Mouse (Mus musculus) limb, embryonic 11.5 days (tissue): ENCODE data around the gene Mpnd. TPM values are rescaled to one million over a fixed set of nuclear protein-coding genes. Genes with fewer than 3 reads are reported as not detected.

Experiments used
- ATAC-seq: fragments of 200-750 bp; cut with Nextera tagmentation; 2 replicates; pipeline ENCODE4 v1.8.0; 2017; ENCODE audit warnings: low read depth; ENCODE audit not compliant: insufficient number of reproducible peaks, low FRiP score, low TSS enrichment
- DNase-seq: peaks from one replicate; pipeline ENCODE4 v3.0.0-alpha.2; 2015; ENCODE audit warnings: low spot score
- H3K27ac ChIP-seq: fragments of 300-500 bp; sonication (generic); replicated peaks from 2 replicates; pipeline ENCODE4 v1.5.1; 2014; ENCODE audit warnings: low read depth, mild to moderate bottlenecking, low read length
- H3K27me3 ChIP-seq: fragments of 300-500 bp; sonication (generic); 2 replicates; pipeline ENCODE4 v1.6.1; 2014; ENCODE audit warnings: mild to moderate bottlenecking, low read length, mixed read lengths; ENCODE audit not compliant: control insufficient read depth, insufficient read depth
- H3K36me3 ChIP-seq: fragments of 300-500 bp; sonication (generic); 2 replicates; pipeline ENCODE4 v1.6.1; 2014; ENCODE audit warnings: mild to moderate bottlenecking, low read length, moderate library complexity, mixed read lengths; ENCODE audit not compliant: control insufficient read depth, insufficient read depth
- H3K4me1 ChIP-seq: fragments of 300-500 bp; sonication (generic); 2 replicates; pipeline ENCODE4 v1.6.1; 2014; ENCODE audit warnings: low read length, mixed read lengths; ENCODE audit not compliant: control insufficient read depth, insufficient read depth
- H3K4me2 ChIP-seq: fragments of 300-500 bp; sonication (generic); 2 replicates; pipeline ENCODE4 v1.6.1; 2014; ENCODE audit warnings: low read depth, mild to moderate bottlenecking, moderate library complexity; ENCODE audit not compliant: severe bottlenecking
- H3K4me3 ChIP-seq: fragments of 300-500 bp; sonication (generic); 2 replicates; pipeline ENCODE4 v1.5.1; 2014; ENCODE audit warnings: low read depth, low read length
- H3K9ac ChIP-seq: fragments of 300-500 bp; sonication (generic); 2 replicates; pipeline ENCODE4 v1.6.1; 2014; ENCODE audit warnings: mild to moderate bottlenecking, low read length
- H3K9me3 ChIP-seq: fragments of 300-500 bp; sonication (generic); 2 replicates; pipeline ENCODE4 v1.6.1; 2016; ENCODE audit warnings: low read length; ENCODE audit not compliant: control insufficient read depth
- WGBS: fragments of 180-500 bp; shearing (Covaris S2); extraction: QIAGEN DNeasy Blood & Tissue Kit; methylation state at CpG from one replicate; pipeline ENCODE4 v1.1.7; 2014; 5-methylcytosine and 5-hydroxymethylcytosine counted together
- polyA plus RNA-seq: library from polyadenylated mRNA; unstranded; fragments of >200 nt; fragmentation: Nextera tagmentation; extraction: Ambion mirVana; gene quantifications from 2 replicates; pipeline ENCODE4 v1.2.1, GENCODE M21; 2014

The Mpnd gene
- polyA plus RNA-seq, 1 experiment from 2014 or later: 142 TPM

- H3K27ac ChIP-seq: no peak overlapping the region
- 56% methylated on average over 14 of the region's 14 CpGs for WGBS
- H3K27me3 ChIP-seq: 0 out of 2 replicates have a peak, but pooled peaks cover 2% of the 10 kb centered on the region
- H3K4me1 ChIP-seq: no peaks in the 10 kb centered on the region
- H3K4me3 ChIP-seq: no peak overlapping the region
- H3K9ac ChIP-seq: no peak overlapping the region
- DNase-seq (no peak), ATAC-seq (no peak)
- H3K9me3 ChIP-seq: no peaks in the 10 kb centered on the region
- no peak overlapping the region for H3K4me2 ChIP-seq
- H3K36me3 ChIP-seq: peaks cover 11% of the 10 kb centered on the region
These were observed 36.0 kb upstream of the Mpnd start for GRCm38 (mm10) chr17:55969560-55969959.

GRCm38 (mm10) chr17:55969966-55970891 is 35.3 kb upstream of the Mpnd start, which contains the start of gene Shd:
Shd (plus strand) TSS chr17:55970467.
- peak within 1 kb of the TSS; percentile 56 for H3K4me3 ChIP-seq
- peak within 1 kb of the TSS; percentile 82 for H3K4me2 ChIP-seq
- H3K9ac ChIP-seq: peak within 1 kb of the TSS; percentile 76
- DNase-seq: peak; percentile 80
- WGBS: 8% methylated on average over 54 of the region's 55 CpGs
- H3K9me3 ChIP-seq: no peaks in the 10 kb centered on the region
- H3K27ac ChIP-seq: no peak within 1 kb of the TSS
- no peaks in the 10 kb centered on the region for H3K4me1 ChIP-seq
- H3K36me3 ChIP-seq: peaks cover 11% of the 10 kb centered on the region
- peak; percentile 49; the same call in 1 of the 2 replicates for ATAC-seq
- H3K27me3 ChIP-seq: 0 out of 2 replicates have a peak, but pooled peaks cover 2% of the 10 kb centered on the region

- no peaks in the 10 kb centered on the region for H3K9me3 ChIP-seq
- H3K4me3 ChIP-seq: peak overlapping the region; percentile 56; the same call in 1 of the 2 replicates
- no peak overlapping the region for H3K27ac ChIP-seq
- peak overlapping the region; percentile 24; the same call in 1 of the 2 replicates for H3K9ac ChIP-seq
- 0 out of 2 replicates have a peak, but pooled peaks cover 2% of the 10 kb centered on the region for H3K27me3 ChIP-seq
- no peaks in the 10 kb centered on the region for H3K4me1 ChIP-seq
- 28% methylated on average over 22 of the region's 22 CpGs for WGBS
- no peak for ATAC-seq
- H3K36me3 ChIP-seq: peaks cover 9% of the 10 kb centered on the region
- H3K4me2 ChIP-seq: peak overlapping the region; percentile 82
- no peak for DNase-seq
These were observed 34.1 kb upstream of the Mpnd start for GRCm38 (mm10) chr17:55971453-55971852.

GRCm38 (mm10) chr17:55976255-55976862 is 29.2 kb upstream of the Mpnd start:
- 0 out of 2 replicates have a peak, but pooled peaks cover 2% of the 10 kb centered on the region for H3K27me3 ChIP-seq
- H3K27ac ChIP-seq: no peak overlapping the region
- 17% methylated on average over 13 of the region's 13 CpGs for whole genome bisulfite sequencing
- DNase-seq (peak; percentile 86), ATAC-seq (peak; percentile 76)
- H3K4me1 ChIP-seq: no peaks in the 10 kb centered on the region
- no peak overlapping the region for H3K9ac ChIP-seq
- no peak overlapping the region for H3K4me3 ChIP-seq
- H3K36me3 ChIP-seq: 0 out of 2 replicates have a peak, but pooled peaks cover 2% of the 10 kb centered on the region
- no peaks in the 10 kb centered on the region for H3K9me3 ChIP-seq
- H3K4me2 ChIP-seq: no peak overlapping the region

GRCm38 (mm10) chr17:55977301-55977700 is 28.2 kb upstream of the Mpnd start:
- 45% methylated on average over 3 of the region's 3 CpGs for WGBS
- Histone ChIP-seq H3K9ac (no peak overlapping the region), H3K4me2 (no peak overlapping the region), H3K27me3 (no peaks in the 10 kb centered on the region), H3K27ac (no peak overlapping the region), H3K4me3 (no peak overlapping the region), H3K36me3 (0 out of 2 replicates have a peak, but pooled peaks cover 2% of the 10 kb centered on the region), H3K9me3 (no peaks in the 10 kb centered on the region), H3K4me1 (no peaks in the 10 kb centered on the region)
- ATAC-seq: no peak
- DNase-seq: no peak

GRCm38 (mm10) chr17:55986030-55986961 is 19.2 kb upstream of the Mpnd start, which contains the start of gene Fsd1:
Fsd1 (plus strand) TSS chr17:55986509.
- Histone ChIP-seq H3K4me3 (peak within 1 kb of the TSS; percentile 63), H3K9me3 (no peaks in the 10 kb centered on the region), H3K27me3 (no peaks in the 10 kb centered on the region), H3K27ac (no peak within 1 kb of the TSS), H3K9ac (peak within 1 kb of the TSS; percentile 65), H3K4me2 (peak within 1 kb of the TSS; percentile 92), H3K36me3 (no peaks in the 10 kb centered on the region), H3K4me1 (peaks cover 2% of the 10 kb centered on the region; the same call in 1 of the 2 replicates)
- WGBS: 10% methylated on average over 35 of the region's 35 CpGs
- DNase-seq (peak; percentile 86), ATAC-seq (peak; percentile 51; the same call in 1 of the 2 replicates)

GRCm38 (mm10) chr17:55990278-55990898 is 15.1 kb upstream of the Mpnd start:
- Histone ChIP-seq H3K9me3 (no peaks in the 10 kb centered on the region), H3K36me3 (no peaks in the 10 kb centered on the region), H3K4me2 (no peak overlapping the region), H3K27me3 (no peaks in the 10 kb centered on the region), H3K9ac (no peak overlapping the region), H3K4me1 (peaks cover 2% of the 10 kb centered on the region; the same call in 1 of the 2 replicates), H3K4me3 (no peak overlapping the region), H3K27ac (no peak overlapping the region)
- DNase-seq (no peak), ATAC-seq (no peak; the same call in 1 of the 2 replicates)
- WGBS: 84% methylated on average over 8 of the region's 8 CpGs
